Mouse (Mus musculus) myocyte (in vitro differentiated cells): ENCODE measurements around the gene Tlx1. TPM values are rescaled to one million over a fixed set of nuclear protein-coding genes. Genes with fewer than 3 reads are reported as not detected.

Experiments
- H3K27me3 ChIP-seq: one replicate; pipeline ENCODE4 v1.6.1; 2011; ENCODE audit not compliant: control insufficient read depth, insufficient read depth, insufficient read length
- H3K36me3 ChIP-seq: one replicate; pipeline ENCODE4 v1.6.1; 2011; ENCODE audit not compliant: control insufficient read depth, insufficient read depth
- H3K4me2 ChIP-seq: one replicate; pipeline ENCODE4 v1.6.1; 2011; ENCODE audit warnings: low read depth, control low read depth
- H3K4me3 ChIP-seq: one replicate; pipeline ENCODE4 v1.5.1; 2011; ENCODE audit warnings: mild to moderate bottlenecking, control low read depth, moderate library complexity
- H3K79me2 ChIP-seq: one replicate; pipeline ENCODE4 v1.6.1; 2011; ENCODE audit not compliant: control insufficient read depth, insufficient read depth
- H3ac ChIP-seq: one replicate; pipeline ENCODE4 v1.6.1; 2011; ENCODE audit not compliant: control insufficient read depth, insufficient read length
- CEBPB ChIP-seq: IDR thresholded peaks from 2 replicates; pipeline ENCODE4 v1.6.1; 2011; ENCODE audit warnings: mild to moderate bottlenecking, moderate library complexity; ENCODE audit not compliant: poor library complexity, insufficient read depth, severe bottlenecking
- E2F4 ChIP-seq: IDR thresholded peaks from one replicate; pipeline ENCODE4 v1.6.1; 2011; ENCODE audit warnings: mild to moderate bottlenecking, control low read depth, moderate library complexity; ENCODE audit not compliant: insufficient read depth
- MAX ChIP-seq: IDR thresholded peaks from one replicate; pipeline ENCODE4 v1.6.1; 2011; ENCODE audit warnings: low read depth, mild to moderate bottlenecking, control low read depth
- MYOD1 ChIP-seq, 3 experiments: IDR thresholded peaks; one replicate each; pipeline ENCODE4 v1.6.1; 2011; ENCODE audit warnings: control low read depth in 2 of 3, low read depth in 2 of 3, mild to moderate bottlenecking in 2 of 3, moderate library complexity in 1 of 3; ENCODE audit not compliant: insufficient read length in 2 of 3, control insufficient read depth in 1 of 3
- MYOG ChIP-seq, 3 experiments: IDR thresholded peaks; one replicate each; pipeline ENCODE4 v1.6.1; 2011; ENCODE audit warnings: control low read depth in 2 of 3, low read depth in 2 of 3, mild to moderate bottlenecking in 2 of 3; ENCODE audit not compliant: insufficient read length in 2 of 3, control insufficient read depth in 1 of 3, insufficient read depth in 1 of 3
- POLR2A ChIP-seq: IDR thresholded peaks from one replicate; pipeline ENCODE4 v1.6.1; 2011; ENCODE audit warnings: low read depth, mild to moderate bottlenecking, control low read depth, moderate library complexity; ENCODE audit not compliant: insufficient read length
- POLR2AphosphoS2 ChIP-seq: IDR thresholded peaks from one replicate; pipeline ENCODE4 v1.6.1; 2011; ENCODE audit warnings: low read depth, control low read depth; ENCODE audit not compliant: insufficient read length
- REST ChIP-seq: IDR thresholded peaks from one replicate; pipeline ENCODE4 v1.6.1; 2011; ENCODE audit warnings: mild to moderate bottlenecking, control low read depth, moderate library complexity; ENCODE audit not compliant: insufficient read depth, insufficient read length
- SRF ChIP-seq: IDR thresholded peaks from one replicate; pipeline ENCODE4 v1.6.1; 2011; ENCODE audit warnings: low read depth; ENCODE audit not compliant: control insufficient read depth, insufficient read length
- TCF12 ChIP-seq: IDR thresholded peaks from one replicate; pipeline ENCODE4 v1.6.1; 2011; ENCODE audit warnings: mild to moderate bottlenecking, control low read depth; ENCODE audit not compliant: poor library complexity, insufficient read depth, severe bottlenecking
- TCF3 ChIP-seq: IDR thresholded peaks from one replicate; pipeline ENCODE4 v1.6.1; 2011; ENCODE audit warnings: low read depth, control low read depth; ENCODE audit not compliant: insufficient read length
- USF1 ChIP-seq: IDR thresholded peaks from one replicate; pipeline ENCODE4 v1.6.1; 2011; ENCODE audit warnings: low read depth, mild to moderate bottlenecking, control low read depth, moderate library complexity
- polyA plus RNA-seq: library from polyadenylated mRNA; unstranded; fragments of >200 nt; fragmentation: generic; extraction: Trizol; gene quantifications from one replicate; pipeline ENCODE4 v1.2.1, GENCODE M21; 2012; ENCODE audit warnings: missing spikeins

The Tlx1 gene
- polyA plus RNA-seq, 1 experiment, result not detected

DNA sequence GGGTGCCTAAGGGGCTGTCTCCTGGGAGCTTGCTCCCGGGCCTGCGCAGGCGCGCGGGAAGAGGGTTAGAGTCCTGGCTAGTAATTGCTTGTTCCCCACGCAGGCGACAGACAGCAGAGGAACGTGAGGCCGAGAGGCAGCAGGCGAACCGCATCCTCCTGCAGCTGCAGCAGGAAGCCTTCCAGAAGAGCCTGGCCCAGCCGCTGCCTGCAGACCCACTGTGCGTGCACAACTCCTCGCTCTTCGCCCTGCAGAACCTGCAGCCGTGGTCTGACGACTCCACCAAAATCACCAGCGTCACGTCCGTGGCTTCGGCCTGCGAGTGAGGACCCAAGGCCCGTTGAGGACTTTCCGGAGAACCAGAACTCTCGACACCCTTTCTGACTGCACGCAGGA is 5.3 kb downstream of the Tlx1 start:
- Histone ChIP-seq H3K27me3 (peaks cover 88% of the 10 kb centered on the region), H3K4me2 (no peak overlapping the region), H3K79me2 (no peaks in the 10 kb centered on the region), H3K36me3 (no peaks in the 10 kb centered on the region), H3K4me3 (no peak overlapping the region), H3ac (no peak overlapping the region)
- TF ChIP-seq MAX (no peak), POLR2AphosphoS2 (no peak), MYOD1 (IDR thresholded peaks at IDR 0.05; ENCODE audit: control insufficient read depth in 1 of 3, insufficient read length in 2 of 3, low read depth in 2 of 3) (no peak), CEBPB (no peak), E2F4 (no peak), TCF12 (no peak), SRF (no peak), TCF3 (no peak), MYOG (IDR thresholded peaks at IDR 0.05; ENCODE audit: control insufficient read depth in 1 of 3, insufficient read depth in 1 of 3, insufficient read length in 2 of 3, low read depth in 2 of 3) (no peak), POLR2A (no peak), USF1 (no peak), REST (no peak)

DNA sequence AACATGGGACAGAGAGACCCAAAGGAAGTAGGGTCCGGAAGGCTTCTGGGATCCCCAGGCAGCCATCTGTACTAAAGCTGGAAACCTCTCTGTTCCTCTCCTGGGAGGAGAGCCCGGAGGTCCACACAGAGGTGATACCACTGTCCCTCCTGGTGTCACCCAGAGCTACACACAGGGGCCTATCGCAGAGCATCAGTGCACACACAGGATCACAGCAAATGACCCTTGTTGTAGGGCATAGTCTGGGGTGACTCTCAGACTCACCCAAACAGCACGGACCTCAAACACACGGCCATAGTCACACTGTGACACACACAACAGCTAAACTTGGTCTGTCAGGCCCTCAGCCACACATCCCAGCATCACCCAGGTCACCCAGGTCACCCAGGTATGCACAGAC is 5.9 kb downstream of the Tlx1 start:
- H3K4me2 ChIP-seq, result no peak overlapping the region
- no peak overlapping the region for H3K4me3 ChIP-seq
- no peaks in the 10 kb centered on the region for H3K36me3 ChIP-seq
- H3ac ChIP-seq, result no peak overlapping the region
- peaks cover 82% of the 10 kb centered on the region for H3K27me3 ChIP-seq
- TF ChIP-seq MYOD1 (IDR thresholded peaks at IDR 0.05; ENCODE audit: control insufficient read depth in 1 of 3, insufficient read length in 2 of 3, low read depth in 2 of 3) (no peak), SRF (no peak), TCF3 (no peak), REST (no peak), USF1 (no peak), MAX (no peak), POLR2AphosphoS2 (no peak), E2F4 (no peak), TCF12 (no peak), CEBPB (no peak), POLR2A (no peak), MYOG (IDR thresholded peaks at IDR 0.05; ENCODE audit: control insufficient read depth in 1 of 3, insufficient read depth in 1 of 3, insufficient read length in 2 of 3, low read depth in 2 of 3) (no peak)
- no peaks in the 10 kb centered on the region for H3K79me2 ChIP-seq

DNA sequence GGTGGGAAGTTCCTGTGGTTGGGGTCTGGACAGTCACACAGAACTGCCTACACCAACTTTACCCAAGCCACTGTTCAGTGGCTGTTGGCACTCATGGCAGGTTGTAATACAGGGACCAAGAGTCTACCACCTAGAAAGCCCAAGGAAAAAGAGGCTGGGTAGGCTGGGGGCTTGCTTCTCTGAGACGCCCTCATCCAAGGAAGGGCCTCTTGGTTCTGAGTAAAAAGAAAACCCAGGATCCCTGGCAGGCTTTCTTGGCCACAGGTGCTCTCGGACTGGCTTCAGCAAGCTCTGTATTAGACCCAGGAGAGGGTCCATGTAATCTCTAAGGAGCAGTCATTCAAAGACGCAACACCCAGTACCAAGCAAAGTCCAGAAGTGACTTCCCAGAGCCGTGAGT is 7.7 kb downstream of the Tlx1 start:
- no peaks in the 10 kb centered on the region for H3K36me3 ChIP-seq
- no peak overlapping the region for H3ac ChIP-seq
- H3K79me2 ChIP-seq, result no peaks in the 10 kb centered on the region
- H3K27me3 ChIP-seq, result peaks cover 63% of the 10 kb centered on the region
- no peak for TF ChIP-seq USF1
- no peak for TF ChIP-seq POLR2A
- no peak for TF ChIP-seq REST
- no peak for TF ChIP-seq TCF12
- no peak overlapping the region for H3K4me3 ChIP-seq
- no peak overlapping the region for H3K4me2 ChIP-seq

DNA sequence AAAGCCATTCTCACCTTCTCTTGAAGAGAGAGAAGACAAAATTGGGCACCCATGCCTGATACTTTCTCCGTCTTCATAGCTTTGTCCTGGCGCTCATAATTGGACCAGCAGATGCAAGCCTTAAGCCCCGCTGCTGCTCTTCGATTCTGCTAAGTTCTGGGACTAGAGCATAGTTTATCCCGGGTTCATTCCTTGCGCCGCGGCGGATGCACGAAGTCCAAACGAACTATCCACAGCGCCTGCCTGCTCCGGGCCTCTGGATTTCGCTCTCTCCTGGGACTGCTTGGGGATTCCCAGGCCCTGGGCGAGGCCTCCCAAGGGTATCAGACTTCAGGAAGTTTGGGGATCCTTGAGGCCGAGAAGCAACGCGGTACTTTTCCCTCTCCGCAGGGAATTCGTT is 8.4 kb downstream of the Tlx1 start:
- Histone ChIP-seq H3K4me3 (no peak overlapping the region), H3K36me3 (no peaks in the 10 kb centered on the region), H3K27me3 (peaks cover 59% of the 10 kb centered on the region), H3K4me2 (no peak overlapping the region), H3K79me2 (no peaks in the 10 kb centered on the region), H3ac (no peak overlapping the region)
- TF ChIP-seq MYOG (IDR thresholded peaks at IDR 0.05; ENCODE audit: control insufficient read depth in 1 of 3, insufficient read depth in 1 of 3, insufficient read length in 2 of 3, low read depth in 2 of 3) (no peak), POLR2A (no peak), USF1 (no peak), SRF (no peak), REST (no peak), MAX (no peak), CEBPB (no peak), TCF12 (no peak), MYOD1 (IDR thresholded peaks at IDR 0.05; ENCODE audit: control insufficient read depth in 1 of 3, insufficient read length in 2 of 3, low read depth in 2 of 3) (no peak), POLR2AphosphoS2 (no peak)

DNA sequence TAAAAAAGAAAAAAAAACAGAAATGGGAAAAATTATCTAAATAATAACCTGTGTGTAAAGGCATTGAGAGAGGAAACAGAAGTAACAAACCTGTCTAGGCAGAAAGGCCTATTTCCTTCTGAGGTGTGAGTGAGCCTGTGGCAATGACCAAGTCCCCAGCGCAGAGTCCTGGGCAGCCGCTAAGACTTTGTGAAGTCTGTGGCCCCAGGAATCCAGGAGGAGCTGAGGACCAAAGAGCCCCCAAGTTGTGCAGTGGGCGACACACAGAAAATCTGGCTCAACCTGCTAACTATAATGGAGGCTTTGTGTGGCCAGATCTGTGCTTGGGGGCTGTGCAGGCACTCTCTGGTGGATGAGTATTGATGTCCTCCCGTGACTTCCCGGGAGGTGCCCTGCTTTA is 9.0 kb downstream of the Tlx1 start:
- peaks cover 59% of the 10 kb centered on the region for H3K27me3 ChIP-seq
- no peak overlapping the region for H3ac ChIP-seq
- TF ChIP-seq MYOG (IDR thresholded peaks at IDR 0.05; ENCODE audit: control insufficient read depth in 1 of 3, insufficient read depth in 1 of 3, insufficient read length in 2 of 3, low read depth in 2 of 3) (no peak), POLR2AphosphoS2 (no peak), REST (no peak), SRF (no peak), TCF12 (no peak), CEBPB (no peak), POLR2A (no peak), MAX (no peak), MYOD1 (IDR thresholded peaks at IDR 0.05; ENCODE audit: control insufficient read depth in 1 of 3, insufficient read length in 2 of 3, low read depth in 2 of 3) (no peak), USF1 (no peak), TCF3 (no peak), E2F4 (no peak)
- H3K4me3 ChIP-seq, result no peak overlapping the region
- no peak overlapping the region for H3K4me2 ChIP-seq
- no peaks in the 10 kb centered on the region for H3K79me2 ChIP-seq
- no peaks in the 10 kb centered on the region for H3K36me3 ChIP-seq
